Mouse (Mus musculus) Patski (cell line): ENCODE results near the gene Utrn. TPM values are rescaled to one million over a fixed set of nuclear protein-coding genes. Genes with fewer than 3 reads are reported as not detected.

Experiments
- ATAC-seq: fragments of 100-300 bp; one replicate; pipeline ENCODE4 v1.8.0; 2021
- CTCF ChIA-PET: fragments of 350-600 bp; sonication (Branson Sonifier 250); formaldehyde crosslinking; loops from one replicate; lab custom pipeline; 2022; ENCODE audit warnings: inconsistent platforms; lab: Charles Lee
- POLR2A ChIA-PET: fragments of 350-600 bp; sonication (Branson Sonifier 250); formaldehyde crosslinking; loops from one replicate; lab custom pipeline; 2022; ENCODE audit warnings: antibody characterized with exemption, inconsistent platforms; lab: Charles Lee
- DNase-seq: peaks from one replicate; pipeline ENCODE4 v3.0.0-alpha.2; 2011; ENCODE audit warnings: low read depth, low spot score
- H3K27me3 ChIP-seq: fragments of 371-371 bp; one replicate; pipeline ENCODE4 v1.5.1; 2021
- CTCF ChIP-seq: fragments of 100-300 bp; IDR thresholded peaks from one replicate; pipeline ENCODE4 v1.5.1; 2021
- in situ Hi-C: fragments of 300-500 bp; cut with MboI; formaldehyde crosslinking; loops from 3 replicates; pipeline ENCODE4 v1.11.1; 2018; ENCODE audit warnings: low pct_unique_long_range_greater_than_20kb, mixed read lengths
- polyA plus RNA-seq: library from polyadenylated mRNA; unstranded; gene quantifications from one replicate; pipeline ENCODE4 v1.2.3, GENCODE M21; 2021

Utrn gene
- polyA plus RNA-seq, 1 experiment from 2014 or later, result 40.9 TPM

- ATAC-seq (no peak), DNase-seq (no peak)
- H3K27me3 ChIP-seq, result no peaks in the 10 kb centered on the region
- ChIA-PET CTCF (interaction anchor here (0.7 to 1.2 kb wide), 2 partner anchors 18 to 41 kb away, joined by 3 read pairs; no protein-coding TSS in a partner anchor), POLR2A (no interaction called here)
- in situ Hi-C loops, result no loop called here
- no peak for TF ChIP-seq CTCF
Measured at GRCm38 (mm10) chr10:12483494-12483893, 385.7 kb downstream of the Utrn start.

- in situ Hi-C loops, result no loop called here
- ChIA-PET CTCF (interaction anchor here (0.7 to 1.2 kb wide), 2 partner anchors 19 to 41 kb away, joined by 3 read pairs; no protein-coding TSS in a partner anchor), POLR2A (no interaction called here)
- no peak for TF ChIP-seq CTCF
- ATAC-seq (no peak), DNase-seq (no peak)
- no peaks in the 10 kb centered on the region for H3K27me3 ChIP-seq
Measured at GRCm38 (mm10) chr10:12482975-12483374, 386.2 kb downstream of the Utrn start.

GRCm38 (mm10) chr10:12474850-12475621 is 394.1 kb downstream of the Utrn start:
- POLR2A ChIA-PET, result interaction anchor here (1.2 kb wide), 1 partner anchor 42 kb away, joined by 3 read pairs; no protein-coding TSS in a partner anchor
- H3K27me3 ChIP-seq, result no peaks in the 10 kb centered on the region
- DNase-seq, result no peak
- no peak for ATAC-seq
- CTCF ChIA-PET, result interaction anchor here (1.0 to 1.3 kb wide), 2 partner anchors 11 to 16 kb away, joined by 3 read pairs; no protein-coding TSS in a partner anchor
- TF ChIP-seq CTCF, result no peak
- in situ Hi-C loops, result no loop called here

GRCm38 (mm10) chr10:12469391-12470057 is 399.6 kb downstream of the Utrn start:
- ChIA-PET CTCF (no interaction called here), POLR2A (no interaction called here)
- no peaks in the 10 kb centered on the region for H3K27me3 ChIP-seq
- DNase-seq (no peak), ATAC-seq (no peak)
- in situ Hi-C loops, result no loop called here
- no peak for TF ChIP-seq CTCF

GRCm38 (mm10) chr10:12467544-12467943 is 401.6 kb downstream of the Utrn start:
- peak; percentile 54 for ATAC-seq
- no peaks in the 10 kb centered on the region for H3K27me3 ChIP-seq
- peak; percentile 4 for DNase-seq
- TF ChIP-seq CTCF, result no peak
- in situ Hi-C loops, result no loop called here
- ChIA-PET POLR2A (interaction anchor here (0.6 kb wide), 1 partner anchor 122 kb away, joined by 8 read pairs; no protein-coding TSS in a partner anchor), CTCF (interaction anchor here (1.2 kb wide), 2 partner anchors 11 to 1018 kb away, joined by 3 read pairs; no protein-coding TSS in a partner anchor)

GRCm38 (mm10) chr10:12460945-12461344 is 408.2 kb downstream of the Utrn start:
- H3K27me3 ChIP-seq, result no peaks in the 10 kb centered on the region
- CTCF ChIA-PET, result interaction anchor here (1.0 to 1.4 kb wide), 3 partner anchors 11 to 20 kb away, joined by 3 read pairs; no protein-coding TSS in a partner anchor
- POLR2A ChIA-PET, result no interaction called here
- TF ChIP-seq CTCF, result no peak
- no peak for ATAC-seq
- in situ Hi-C loops, result no loop called here
- DNase-seq, result no peak

GRCm38 (mm10) chr10:12456867-12457266 is 412.3 kb downstream of the Utrn start:
- ATAC-seq, result no peak
- ChIA-PET CTCF (interaction anchor here (0.9 to 1.5 kb wide), 3 partner anchors 9 to 37 kb away, joined by 3 to 4 read pairs (median 4); no protein-coding TSS in a partner anchor), POLR2A (no interaction called here)
- H3K27me3 ChIP-seq, result no peaks in the 10 kb centered on the region
- peak; percentile 2 for DNase-seq
- no peak for TF ChIP-seq CTCF
- in situ Hi-C loops, result no loop called here

GRCm38 (mm10) chr10:12452641-12453040 is 416.5 kb downstream of the Utrn start:
- POLR2A ChIA-PET, result no interaction called here
- DNase-seq, result no peak
- no peak for ATAC-seq
- no peak for TF ChIP-seq CTCF
- in situ Hi-C loops, result no loop called here
- CTCF ChIA-PET, result interaction anchor here (1.7 kb wide), 1 partner anchor 19 kb away, joined by 6 read pairs; no protein-coding TSS in a partner anchor
- H3K27me3 ChIP-seq, result no peaks in the 10 kb centered on the region

GRCm38 (mm10) chr10:12444122-12444521 is 425.0 kb downstream of the Utrn start:
- no peak for ATAC-seq
- in situ Hi-C loops, result no loop called here
- DNase-seq, result no peak
- CTCF ChIA-PET, result no interaction called here
- no peaks in the 10 kb centered on the region for H3K27me3 ChIP-seq
- POLR2A ChIA-PET, result no interaction called here
- TF ChIP-seq CTCF, result no peak

- in situ Hi-C loops, result no loop called here
- no peak for TF ChIP-seq CTCF
- ChIA-PET POLR2A (interaction anchor here (0.9 kb wide), 1 partner anchor 43 kb away, joined by 3 read pairs; no protein-coding TSS in a partner anchor), CTCF (interaction anchor here (1.5 kb wide), 1 partner anchor 20 kb away, joined by 6 read pairs; no protein-coding TSS in a partner anchor)
- ATAC-seq, result no peak
- H3K27me3 ChIP-seq, result no peaks in the 10 kb centered on the region
- DNase-seq, result no peak
Measured at GRCm38 (mm10) chr10:12433161-12433560, 436.0 kb downstream of the Utrn start.
